Mouse (Mus musculus) forebrain, postnatal 0 days (tissue): Measurements from ENCODE around the gene Phkg1. TPM values are rescaled to one million over a fixed set of nuclear protein-coding genes. Genes with fewer than 3 reads are reported as not detected.
"Not testable (repeated sequence)": the region's sequence is repeated elsewhere in the genome, so short reads cannot be mapped to it uniquely, and the experiment has no call there.

Source experiments
- ATAC-seq: fragments of 200-750 bp; cut with Nextera tagmentation; 2 replicates; pipeline ENCODE4 v1.8.0; 2017; ENCODE audit warnings: mild to moderate bottlenecking, moderate library complexity
- DNase-seq: peaks from one replicate; pipeline ENCODE4 v3.0.0-alpha.2; 2015
- H3K27ac ChIP-seq: fragments of 300-500 bp; sonication (generic); 2 replicates; pipeline ENCODE4 v1.5.1; 2014; ENCODE audit warnings: low read depth, mild to moderate bottlenecking, antibody characterized with exemption, low read length, moderate library complexity, mixed read lengths
- H3K27me3 ChIP-seq: fragments of 300-500 bp; sonication (generic); 2 replicates; pipeline ENCODE4 v1.6.1; 2014; ENCODE audit warnings: mild to moderate bottlenecking, low read length, mixed read lengths; ENCODE audit not compliant: insufficient read depth
- H3K36me3 ChIP-seq: fragments of 300-500 bp; sonication (generic); 2 replicates; pipeline ENCODE4 v1.6.1; 2014; ENCODE audit warnings: mild to moderate bottlenecking, moderate library complexity; ENCODE audit not compliant: insufficient read depth
- H3K4me1 ChIP-seq: fragments of 300-500 bp; sonication (generic); 2 replicates; pipeline ENCODE4 v1.6.1; 2014; ENCODE audit warnings: antibody characterized with exemption; ENCODE audit not compliant: insufficient read depth
- H3K4me2 ChIP-seq: fragments of 300-500 bp; sonication (generic); 2 replicates; pipeline ENCODE4 v1.6.1; 2014; ENCODE audit warnings: low read depth, mild to moderate bottlenecking, moderate library complexity
- H3K4me3 ChIP-seq: fragments of 300-500 bp; sonication (generic); 2 replicates; pipeline ENCODE4 v1.5.1; 2014; ENCODE audit warnings: low read depth, low read length, mixed read lengths
- H3K9ac ChIP-seq: fragments of 300-500 bp; sonication (generic); 2 replicates; pipeline ENCODE4 v1.6.1; 2014; ENCODE audit warnings: mild to moderate bottlenecking
- H3K9me3 ChIP-seq: fragments of 300-500 bp; sonication (generic); 2 replicates; pipeline ENCODE4 v1.6.1; 2016; ENCODE audit warnings: low read length
- CTCF ChIP-seq: sonication (generic); IDR thresholded peaks from 2 replicates; pipeline ENCODE4 v1.5.1; 2016; ENCODE audit warnings: antibody characterized with exemption, control low read depth, low read depth
- WGBS: fragments of 180-500 bp; shearing (Covaris S2); extraction: QIAGEN DNeasy Blood & Tissue Kit; methylation state at CpG from one replicate; pipeline ENCODE4 v1.1.7; 2014; 5-methylcytosine and 5-hydroxymethylcytosine counted together
- polyA plus RNA-seq: library from polyadenylated mRNA; unstranded; fragments of >200 nt; fragmentation: Nextera tagmentation; extraction: Ambion mirVana; gene quantifications from 2 replicates; pipeline ENCODE4 v1.2.1, GENCODE M21; 2015
- total RNA-seq: library from RNA; depleted of rRNA; stranded (reverse); fragments of >200 nt; gene quantifications from 2 replicates; pipeline ENCODE4 v1.2.3, GENCODE M21; 2014; rRNA removed

The Phkg1 gene
- total RNA-seq (1.2 and 1.4 TPM in 2 replicates), polyA plus RNA-seq (0.50 and 1.3 TPM in 2 replicates)

- 93% methylated on average over 1 of the region's 1 CpGs for WGBS
- Histone ChIP-seq H3K9ac (no peak within 1 kb of the TSS), H3K4me2 (no peak within 1 kb of the TSS), H3K27me3 (no peaks in the 10 kb centered on the region), H3K36me3 (peaks cover 18% of the 10 kb centered on the region), H3K4me3 (no peak within 1 kb of the TSS), H3K9me3 (no peaks in the 10 kb centered on the region), H3K4me1 (peaks cover 5% of the 10 kb centered on the region; the same call in 1 of the 2 replicates), H3K27ac (no peak within 1 kb of the TSS)
- DNase-seq (no peak), ATAC-seq (no peak)
- TF ChIP-seq CTCF, result no peak
These were observed at the start of gene Phkg1 for GRCm38 (mm10) chr5:129898449-129898848. Gene Phkg1 (minus strand): TSS chr5:129898549.

GRCm38 (mm10) chr5:129947528-129948033, 49.2 kb upstream of the Phkg1 start:
- Histone ChIP-seq H3K36me3 (no peaks in the 10 kb centered on the region), H3K4me1 (0 out of 2 replicates have a peak, but pooled peaks cover 3% of the 10 kb centered on the region), H3K4me3 (no peak overlapping the region), H3K4me2 (no peak overlapping the region), H3K27ac (no peak overlapping the region), H3K27me3 (no peaks in the 10 kb centered on the region), H3K9me3 (no peaks in the 10 kb centered on the region), H3K9ac (no peak overlapping the region)
- DNase-seq (no peak), ATAC-seq (no peak)
- WGBS, result 96% methylated on average over 2 of the region's 2 CpGs
- TF ChIP-seq CTCF, result no peak

GRCm38 (mm10) chr5:129943402-129943801, 45.1 kb upstream of the Phkg1 start:
- H3K9me3 ChIP-seq, result no peaks in the 10 kb centered on the region
- 0 out of 2 replicates have a peak, but pooled peaks cover 3% of the 10 kb centered on the region for H3K4me1 ChIP-seq
- DNase-seq (no peak), ATAC-seq (no peak)
- 86% methylated on average over 1 of the region's 1 CpGs for WGBS
- TF ChIP-seq CTCF, result no peak
- H3K4me2 ChIP-seq, result no peak overlapping the region
- no peak overlapping the region for H3K9ac ChIP-seq
- H3K27me3 ChIP-seq, result no peaks in the 10 kb centered on the region
- H3K36me3 ChIP-seq, result no peaks in the 10 kb centered on the region
- no peak overlapping the region for H3K4me3 ChIP-seq
- no peak overlapping the region for H3K27ac ChIP-seq

- peak overlapping the region; percentile 59; the same call in 1 of the 2 replicates for H3K27ac ChIP-seq
- H3K9ac ChIP-seq, result peak overlapping the region; percentile 73
- DNase-seq (peak; percentile 21), ATAC-seq (peak; percentile 37)
- not testable (repeated sequence) for H3K27me3 ChIP-seq, H3K4me1 ChIP-seq, H3K9me3 ChIP-seq, H3K36me3 ChIP-seq
- peak overlapping the region; percentile 74 for H3K4me3 ChIP-seq
- WGBS, result 1% methylated on average over 46 of the region's 82 CpGs
- H3K4me2 ChIP-seq, result peak overlapping the region; percentile 81
These were observed 44.0 kb upstream of the Phkg1 start for GRCm38 (mm10) chr5:129942073-129942939.

GRCm38 (mm10) chr5:129941495-129942045, 43.2 kb upstream of the Phkg1 start, which contains the start of gene Vkorc1l1:
Gene Vkorc1l1 (plus strand): TSS chr5:129941970.
- DNase-seq (peak; percentile 99), ATAC-seq (peak; percentile 93)
- H3K4me3 ChIP-seq, result peak within 1 kb of the TSS; percentile 74
- H3K9me3 ChIP-seq, result no peaks in the 10 kb centered on the region
- no peaks in the 10 kb centered on the region for H3K36me3 ChIP-seq
- H3K27ac ChIP-seq, result peak within 1 kb of the TSS; percentile 59
- 0 out of 2 replicates have a peak, but pooled peaks cover 3% of the 10 kb centered on the region for H3K4me1 ChIP-seq
- 2% methylated on average over 59 of the region's 59 CpGs for WGBS
- peak within 1 kb of the TSS; percentile 73 for H3K9ac ChIP-seq
- H3K27me3 ChIP-seq, result no peaks in the 10 kb centered on the region
- H3K4me2 ChIP-seq, result peak within 1 kb of the TSS; percentile 81
- TF ChIP-seq CTCF, result no peak

- Histone ChIP-seq H3K9me3 (no peaks in the 10 kb centered on the region), H3K4me1 (0 out of 2 replicates have a peak, but pooled peaks cover 3% of the 10 kb centered on the region), H3K27me3 (no peaks in the 10 kb centered on the region), H3K9ac (peak overlapping the region; percentile 73), H3K27ac (peak overlapping the region; percentile 59), H3K4me3 (peak overlapping the region; percentile 74), H3K4me2 (peak overlapping the region; percentile 48), H3K36me3 (no peaks in the 10 kb centered on the region)
- ATAC-seq, result peak; percentile 58
- WGBS, result 8% methylated on average over 9 of the region's 9 CpGs
- TF ChIP-seq CTCF, result no peak
- DNase-seq, result no peak
These were observed 42.6 kb upstream of the Phkg1 start for GRCm38 (mm10) chr5:129940736-129941494.
